In genomic region chr2:159069180-159069579, GRCm38 (mm10) we compare ENCODE assay signal across 9 mouse cellular contexts.
DNase-seq lines count a peak whose midpoint lies in the region; ATAC-seq lines count a peak whose summit lies in the region.
"Had no signal": no experiment of that assay in that cellular context is flagged by ENCODE, and none has a peak within 500 bp of the region (broad histone marks: within the 10 kb centered on the region; RNA-seq: fewer than 3 reads in every experiment).

No protein-coding gene starts in this region.

- no peak overlapping the region for H3K9ac ChIP-seq in limb, embryonic 11.5 days (ENCODE audit: low read length)

- 5% methylated on average over 6 of the region's 6 CpGs for WGBS in limb, embryonic 11.5 days
- 9% methylated on average over 6 of the region's 6 CpGs for WGBS in limb, embryonic 10.5 days

- no peaks in the 10 kb centered on the region for H3K36me3 ChIP-seq in limb, embryonic 11.5 days (ENCODE audit: control insufficient read depth, insufficient read depth, low read length)
- no peaks in the 10 kb centered on the region for H3K36me3 ChIP-seq in limb, embryonic 10.5 days
- H3K36me3 ChIP-seq: G1E had no signal

- no peak overlapping the region for H3K4me3 ChIP-seq in limb, embryonic 11.5 days (ENCODE audit: low read depth, low read length)
- no peak overlapping the region for H3K4me3 ChIP-seq in limb, embryonic 10.5 days

- no peak for ATAC-seq in limb, embryonic 11.5 days (ENCODE audit: insufficient number of reproducible peaks, low FRiP score, low TSS enrichment, low read depth)

- H3K27ac ChIP-seq in limb, embryonic 11.5 days (replicated peaks; ENCODE audit: low read depth, low read length), result no peak overlapping the region
- H3K27ac ChIP-seq in limb, embryonic 10.5 days, result no peak overlapping the region

- peaks cover 5% of the 10 kb centered on the region; the same call in 1 of the 2 replicates for H3K4me1 ChIP-seq in limb, embryonic 11.5 days (ENCODE audit: control insufficient read depth, insufficient read depth, low read length)
- peaks cover 18% of the 10 kb centered on the region for H3K4me1 ChIP-seq in limb, embryonic 10.5 days

- 0 out of 2 replicates have a peak, but pooled peaks cover 12% of the 10 kb centered on the region for H3K27me3 ChIP-seq in limb, embryonic 11.5 days (ENCODE audit: control insufficient read depth, insufficient read depth, low read length)
- peaks cover 68% of the 10 kb centered on the region for H3K27me3 ChIP-seq in limb, embryonic 10.5 days (ENCODE audit: low read depth, poor library complexity, severe bottlenecking)

- intact Hi-C loops in left cerebral cortex, postnatal 36 days (cut with DNase I), result no loop called here
- intact Hi-C loops in heart, postnatal 10 days (cut with DNase I), result no loop called here

- peak; percentile 34 for DNase-seq in limb, embryonic 11.5 days (ENCODE audit: low spot score)
- no peak for DNase-seq in limb, embryonic 10.5 days (ENCODE audit: low spot score)
- peak; percentile 66 for DNase-seq in cerebellum, adult 18-20 months
- DNase-seq in kidney, adult 18-20 months, result peak; percentile 50
- DNase-seq in left cerebral cortex, postnatal 36 days (ENCODE audit: low spot score in 2 of 2), result peak; percentile 23 to 33
- no peak for DNase-seq in thymus, postnatal 36 days
- DNase-seq in heart, postnatal 10 days, result no peak
- DNase-seq in urinary bladder, postnatal 14 days (ENCODE audit: low spot score), result no peak

- no peaks in the 10 kb centered on the region for H3K9me3 ChIP-seq in limb, embryonic 11.5 days (ENCODE audit: control insufficient read depth, low read length)
- H3K9me3 ChIP-seq in limb, embryonic 10.5 days (replicated peaks), result no peaks in the 10 kb centered on the region

- no peak overlapping the region for H3K4me2 ChIP-seq in limb, embryonic 11.5 days (ENCODE audit: low read depth, severe bottlenecking)

Comparison
In these comparisons a context has a peak if more than half of its experiments do, and no peak if none do; other contexts are left out.
1. DNase-seq: peak in limb, embryonic 11.5 days (single experiment), cerebellum, adult 18-20 months (2 of 2), kidney, adult 18-20 months (single experiment) and left cerebral cortex, postnatal 36 days (2 of 2); none in limb, embryonic 10.5 days (single experiment), thymus, postnatal 36 days (0 of 2), heart, postnatal 10 days (0 of 2) and urinary bladder, postnatal 14 days (single experiment).